In genomic region chrX:85869914-85870483, GRCm38 (mm10) we compare ENCODE assay signal across 16 mouse cellular contexts. TPM values are rescaled to one million over a fixed set of nuclear protein-coding genes. Genes with fewer than 3 reads are reported as not detected.
DNase-seq lines count a peak whose midpoint lies in the region; ATAC-seq and TF ChIP-seq lines count a peak whose summit lies in the region.
"Had no signal": no experiment of that assay in that cellular context is flagged by ENCODE, and none has a peak within 500 bp of the region (broad histone marks: within the 10 kb centered on the region; RNA-seq: fewer than 3 reads in every experiment).

5430427O19Rik (plus strand) TSS chrX:85870354.

- H3K27ac ChIP-seq in bone marrow macrophage, adult 2 months (ENCODE audit: insufficient read depth, low read depth, low read length): peak within 1 kb of the TSS; percentile 97
- H3K27ac ChIP-seq: embryonic facial prominence, embryonic 12.5 days; heart, embryonic 10.5 days; hindbrain, postnatal 0 days; limb, embryonic 13.5 days had no signal

- H3K4me1 ChIP-seq in bone marrow macrophage, adult 2 months (ENCODE audit: control insufficient read depth, insufficient read depth, low read length): peaks cover 24% of the 10 kb centered on the region
- H3K4me1 ChIP-seq: embryonic facial prominence, embryonic 12.5 days; heart, embryonic 10.5 days; limb, embryonic 13.5 days had no signal

- peak within 1 kb of the TSS; percentile 91 for H3K4me3 ChIP-seq in bone marrow macrophage, adult 2 months (ENCODE audit: insufficient read depth, low read length)
- H3K4me3 ChIP-seq: embryonic facial prominence, embryonic 12.5 days; heart, embryonic 10.5 days; limb, embryonic 13.5 days; myocyte had no signal

- peak; percentile 75 for DNase-seq in A20 (ENCODE audit: low read depth, low spot score)
- peak; percentile 28 for DNase-seq in CD4-positive helper T cell, adult 2 months (ENCODE audit: low read depth, low spot score)
- no peak for DNase-seq in cerebellum, adult 18-20 months
- no peak for DNase-seq in kidney, adult 11 months
- no peak for DNase-seq in cerebellum, postnatal 10 days
- DNase-seq: adrenal gland, postnatal 25 days; gastrocnemius, postnatal 25 days; lung, embryonic 14.5 days; thymus, postnatal 25 days had no signal

- peak; percentile 69 for ATAC-seq in megakaryocyte progenitor cell, adult 5-6 weeks (replicated peaks; ENCODE audit: poor library complexity)
- ATAC-seq: hindbrain, postnatal 0 days had no signal

- TF ChIP-seq CTCF in bone marrow macrophage, adult 2 months (IDR thresholded peaks at IDR 0.05; ENCODE audit: low read depth, low read length): no peak

- TF ChIP-seq POLR2A in bone marrow macrophage, adult 2 months (IDR thresholded peaks at IDR 0.05; ENCODE audit: borderline replicate concordance, low read depth, low read length): no peak

RNA-seq across cellular contexts. Expression of gene 5430427O19Rik, which starts in this region (rescaled TPM):
- polyA plus RNA-seq in bone marrow macrophage, adult 2 months (2012; ENCODE audit: insufficient read depth, insufficient read length, missing spikeins): 21.2 and 22.1 TPM in 2 replicates
- 10.1 and 13.4 TPM in 2 replicates for total RNA-seq in megakaryocyte progenitor cell, adult 5-6 weeks (2015)
- total RNA-seq in megakaryocyte progenitor cell, adult 5-6 weeks (2017): 12.3 and 14.0 TPM in 2 replicates
- total RNA-seq: hindbrain, postnatal 0 days had no signal
- polyA plus RNA-seq: hindbrain, postnatal 0 days had no signal

Comparison
In these comparisons a context has a peak if more than half of its experiments do, and no peak if none do; other contexts are left out.
1. DNase-seq: peak in A20 (single experiment) and CD4-positive helper T cell, adult 2 months (single experiment); none in cerebellum, adult 18-20 months (0 of 2), kidney, adult 11 months (single experiment) and cerebellum, postnatal 10 days (0 of 2).